Mouse (Mus musculus) testis, adult 10 weeks (tissue): ENCODE measurements around the gene Nckap5l. TPM values are rescaled to one million over a fixed set of nuclear protein-coding genes. Genes with fewer than 3 reads are reported as not detected.

Experiments
- polyA plus RNA-seq: library from polyadenylated mRNA; stranded (reverse); fragments of 350-450 nt; fragmentation: Illumina TruSeq; extraction: RNeasy Lipid Tissue Mini Kit (QIAGEN cat#74804); gene quantifications from one replicate; pipeline ENCODE4 v1.2.3, GENCODE M21; 2014; ENCODE audit warnings: low read depth, low replicate concordance

Gene Nckap5l
- not detected for polyA plus RNA-seq

DNA sequence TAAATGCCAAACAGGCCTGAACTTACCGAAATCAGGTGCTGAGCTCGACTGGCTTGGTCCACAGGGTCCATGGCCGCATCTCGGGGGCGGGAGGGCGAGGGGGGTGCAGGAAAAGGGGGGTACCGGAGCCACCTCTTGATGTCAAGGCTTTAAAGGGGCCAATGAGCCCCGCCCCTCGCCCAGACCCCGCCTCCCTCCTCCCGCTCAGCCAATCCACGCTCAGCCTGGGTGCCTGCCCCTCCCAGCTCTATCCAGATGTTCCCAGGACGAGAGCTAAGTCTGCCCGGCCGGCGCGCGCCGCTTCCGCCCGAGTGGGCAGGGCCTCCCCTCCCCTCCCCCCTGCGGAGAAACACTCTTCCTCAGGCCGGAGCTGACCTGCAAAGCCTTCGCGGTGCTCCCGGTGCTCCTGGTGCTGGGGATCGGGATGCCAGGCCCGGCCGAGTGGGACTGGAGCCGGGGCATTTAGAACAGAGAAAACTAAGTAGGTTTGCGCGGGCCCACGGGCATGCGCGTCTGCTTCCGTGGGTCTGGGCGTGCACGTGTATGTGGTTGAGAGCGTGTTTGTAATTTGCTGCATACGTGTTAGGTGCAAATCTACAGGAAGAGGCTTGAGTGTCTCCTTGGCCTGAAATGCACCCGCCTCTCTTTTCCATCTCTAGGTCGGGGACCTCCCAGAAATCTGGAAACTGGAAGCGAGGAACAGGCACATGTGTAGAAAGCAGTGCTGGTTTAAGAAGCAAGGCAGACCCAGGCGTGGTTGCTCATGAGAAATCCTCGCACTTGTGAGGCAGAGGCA, at the start of gene Nckap5l:
Gene Nckap5l (minus strand): TSS at position 143 of the 796 bp plus-strand sequence.

DNA sequence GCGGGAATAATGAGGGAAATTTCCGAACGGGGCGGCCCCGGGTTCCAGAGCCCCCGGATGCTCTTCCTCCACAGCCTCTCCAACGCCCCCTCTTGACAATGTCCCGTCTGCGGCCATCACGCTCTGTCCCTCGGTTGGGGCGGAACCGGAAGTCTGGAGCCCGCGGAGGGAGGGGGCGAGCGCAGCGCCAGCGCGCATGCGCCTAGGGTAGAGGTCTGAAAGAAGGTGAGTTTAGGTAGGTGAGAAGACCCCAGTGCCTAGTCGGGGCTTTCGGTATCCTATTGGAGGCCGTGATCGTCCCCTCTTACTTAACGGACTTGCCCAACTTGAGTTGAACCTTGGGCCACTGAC, 17.0 kb upstream of the Nckap5l start, which contains the start of gene Bcdin3d:
Gene Bcdin3d (minus strand): TSS at position 155 of the 351 bp plus-strand sequence.

DNA sequence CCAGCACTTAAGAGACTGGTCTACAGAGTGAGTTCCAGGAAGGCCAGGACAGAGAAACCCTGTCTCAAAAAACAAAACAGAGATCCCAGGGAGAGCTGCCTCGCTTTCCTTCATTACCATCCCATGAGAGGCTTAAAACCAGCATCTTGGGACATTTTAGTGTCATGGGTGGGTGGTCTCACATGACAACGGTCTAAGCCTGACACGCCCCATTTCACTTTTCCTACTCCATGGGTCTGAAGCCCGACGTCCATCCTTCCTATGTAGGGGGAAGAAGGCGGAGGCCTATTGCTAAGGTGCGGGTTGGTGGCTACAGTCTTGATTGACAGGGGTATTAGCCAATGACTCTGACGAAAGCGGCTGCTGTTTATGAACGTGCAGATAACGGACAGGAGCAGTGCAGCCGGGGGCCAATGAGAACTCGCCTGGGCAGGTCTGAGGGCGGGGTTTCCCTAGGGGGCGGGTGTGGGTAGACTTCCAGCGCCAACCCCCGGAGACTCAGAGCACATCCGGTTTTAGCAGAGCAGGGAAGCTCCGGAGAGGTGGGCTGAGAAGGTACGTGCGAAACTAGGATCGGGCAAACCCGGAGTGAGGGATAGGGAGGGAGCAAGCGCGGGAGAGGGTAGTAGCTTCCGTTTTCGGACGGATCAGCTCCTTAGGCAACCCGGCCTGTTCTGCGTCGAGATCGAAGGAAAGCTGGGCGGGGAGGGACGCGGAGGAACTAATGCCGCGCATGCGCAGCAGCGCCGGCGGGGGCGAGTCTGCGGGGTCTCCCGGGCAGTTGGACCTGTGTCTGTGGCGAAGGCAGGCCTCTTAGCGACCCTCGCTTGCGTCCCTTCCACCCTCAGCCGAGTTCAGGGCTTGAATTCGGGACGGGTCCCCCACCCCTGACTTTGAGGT, 64.8 kb downstream of the Nckap5l start, which contains the start of gene Tmbim6:
Gene Tmbim6 (plus strand): TSS at position 397 of the 900 bp plus-strand sequence.

Other genes starting within 250 kb of the Nckap5l start
- 0.07 TPM for gene Kcnh3, start 232.9 kb downstream of the Nckap5l start, polyA plus RNA-seq
- 3.5 TPM for gene Mcrs1, start 205.8 kb downstream of the Nckap5l start, polyA plus RNA-seq
- gene Prpf40b, start 162.7 kb downstream of the Nckap5l start, polyA plus RNA-seq, result 17.5 TPM
- 24.8 TPM for gene Fam186b, start 161.9 kb downstream of the Nckap5l start, polyA plus RNA-seq
- gene Fmnl3, start 87.3 kb downstream of the Nckap5l start, polyA plus RNA-seq, result 3.6 TPM
- 101 TPM for gene Tmbim6, start 64.9 kb downstream of the Nckap5l start, polyA plus RNA-seq
- 1.3 TPM for gene Bcdin3d, start 17.0 kb upstream of the Nckap5l start, polyA plus RNA-seq
- gene Faim2, start 70.4 kb upstream of the Nckap5l start, polyA plus RNA-seq, result not detected
- gene Aqp2, start 121.3 kb upstream of the Nckap5l start, polyA plus RNA-seq, result 0.14 TPM
- gene Aqp5, start 133.0 kb upstream of the Nckap5l start, polyA plus RNA-seq, result not detected
- not detected for gene Aqp6, start 143.7 kb upstream of the Nckap5l start, polyA plus RNA-seq
- 39.4 TPM for gene Racgap1, start 193.9 kb upstream of the Nckap5l start, polyA plus RNA-seq
- gene Asic1, start 212.6 kb upstream of the Nckap5l start, polyA plus RNA-seq, result not detected
- 9.5 TPM for gene Smarcd1, start 244.4 kb upstream of the Nckap5l start, polyA plus RNA-seq
- gene Gm17349, start 247.7 kb upstream of the Nckap5l start, polyA plus RNA-seq, result not detected